Mouse (Mus musculus): ENCODE data around the gene Ezh1. TPM values are rescaled to one million over a fixed set of nuclear protein-coding genes. Genes with fewer than 3 reads are reported as not detected.
A peak's percentile ranks its signal among the peaks of the same experiment; 100 is the strongest.

Gene Ezh1
- total RNA-seq, 4 experiments from 2014 or later = 63.5 to 88.1 (median 77.5) TPM

- DNase-seq (ENCODE audit: low spot score in 2 of 2) = no peak
Observed at GRCm38 (mm10) chr11:101246702-101247012, 20.4 kb upstream of the Ezh1 start.

DNA sequence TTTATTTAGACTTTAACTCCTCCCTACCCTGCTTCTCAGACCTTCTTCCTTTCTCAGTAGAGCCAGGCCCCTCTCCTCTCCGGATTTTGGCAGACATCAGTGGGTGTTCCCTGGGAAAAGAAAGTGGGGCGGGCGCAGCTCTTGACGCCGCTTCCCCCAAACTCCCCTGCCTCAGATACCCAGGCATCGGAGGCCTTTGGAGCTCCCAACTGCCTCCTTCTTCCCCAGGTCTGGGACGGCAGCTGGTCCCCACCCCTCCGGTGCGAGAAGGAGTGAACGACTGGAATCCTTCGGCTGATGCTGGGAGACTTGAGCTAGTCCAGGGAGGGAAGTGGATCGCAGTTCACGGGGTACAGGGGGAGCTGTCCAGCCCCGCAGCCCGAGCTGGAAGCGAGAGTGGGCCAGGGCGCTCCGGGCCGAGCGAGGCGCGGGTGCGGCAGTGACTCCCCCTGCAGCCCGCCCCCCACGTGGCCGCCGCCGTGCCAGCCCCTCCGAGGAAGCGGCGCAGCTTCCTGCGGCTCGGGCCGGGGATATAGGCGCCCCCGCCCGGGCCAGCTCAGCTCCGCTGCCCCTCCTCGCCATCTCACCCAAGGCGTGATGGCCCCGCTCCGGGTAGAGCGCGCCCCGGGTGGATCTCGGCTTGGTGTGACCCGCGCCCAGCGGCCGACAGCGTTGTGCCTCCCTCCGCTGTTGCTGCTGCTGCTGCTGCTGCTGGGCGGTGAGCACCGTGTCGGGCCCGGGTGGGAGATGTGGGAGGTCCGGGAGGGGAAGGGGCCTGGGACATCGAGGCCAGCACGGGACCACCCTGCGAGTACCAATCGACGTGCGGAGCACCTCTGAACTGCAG, 19.8 kb upstream of the Ezh1 start, which contains the start of gene Ramp2:
Ramp2 (plus strand) TSS at position 174 of the 847 bp plus-strand sequence.
- no peak for DNase-seq (ENCODE audit: low spot score in 2 of 2)

- no peak for DNase-seq (ENCODE audit: low spot score in 2 of 2)
Observed at GRCm38 (mm10) chr11:101245071-101245470, 18.8 kb upstream of the Ezh1 start.

DNA sequence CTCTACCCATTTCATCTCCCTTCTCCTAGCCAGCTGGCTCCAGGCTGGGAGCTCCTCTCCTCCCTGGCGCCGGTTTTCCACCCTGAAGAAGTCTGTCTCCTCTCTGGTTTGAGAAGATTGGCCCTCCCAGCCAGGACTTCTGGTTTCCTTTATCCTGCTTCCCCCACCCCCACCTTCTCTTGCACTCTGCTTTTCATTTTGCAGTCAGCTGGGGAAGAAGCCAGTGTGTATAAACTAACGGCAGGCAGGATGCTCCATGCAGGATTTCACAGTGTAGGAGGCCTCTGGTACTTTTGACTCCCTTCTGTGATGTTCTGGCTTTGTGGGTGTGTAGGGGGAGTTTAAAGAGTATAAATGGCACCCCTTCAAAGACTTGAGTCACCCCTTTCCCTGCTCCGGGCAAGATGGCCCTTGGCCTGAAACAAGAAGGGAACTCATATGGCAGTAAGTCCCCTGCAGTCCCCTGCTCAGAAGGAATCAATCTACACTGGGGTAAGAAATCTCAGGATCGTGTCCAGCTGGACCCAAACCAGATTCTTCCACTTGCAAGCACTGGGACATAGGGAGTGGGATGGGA, 11.9 kb upstream of the Ezh1 start:
- DNase-seq (ENCODE audit: low spot score in 2 of 2) = peak in 1 of 2 experiments; percentile 51

GRCm38 (mm10) chr11:101236782-101237181, 10.5 kb upstream of the Ezh1 start:
- no peak for DNase-seq (ENCODE audit: low spot score in 2 of 2)

- DNase-seq (ENCODE audit: low spot score in 2 of 2) = no peak
Observed at GRCm38 (mm10) chr11:101235429-101235828, 9.2 kb upstream of the Ezh1 start.

GRCm38 (mm10) chr11:101234124-101234523, 7.9 kb upstream of the Ezh1 start:
- DNase-seq (ENCODE audit: low spot score in 2 of 2) = no peak

DNA sequence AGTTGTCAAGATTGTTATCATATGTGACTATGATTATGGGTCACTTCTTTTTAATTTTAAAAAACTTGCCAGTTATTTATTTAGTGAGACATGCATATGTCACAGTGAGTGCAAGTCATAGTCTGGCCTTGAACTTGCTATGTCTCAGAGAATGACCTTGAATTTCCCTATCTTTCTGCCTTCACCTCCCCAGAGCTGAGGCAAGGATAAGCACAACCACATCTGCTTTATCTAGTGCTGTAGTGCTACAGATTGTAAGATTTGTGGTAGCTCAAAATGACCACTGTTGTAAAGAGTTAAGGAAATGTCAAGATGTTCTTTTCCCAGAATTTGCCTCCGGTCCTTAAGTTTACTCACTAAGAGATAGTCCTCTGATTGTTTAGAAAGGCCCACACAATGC, 7.0 kb upstream of the Ezh1 start:
- DNase-seq (ENCODE audit: low spot score in 2 of 2) = no peak

- no peak for DNase-seq (ENCODE audit: low spot score in 2 of 2)
Observed at GRCm38 (mm10) chr11:101232010-101232839, 6.0 kb upstream of the Ezh1 start.

DNA sequence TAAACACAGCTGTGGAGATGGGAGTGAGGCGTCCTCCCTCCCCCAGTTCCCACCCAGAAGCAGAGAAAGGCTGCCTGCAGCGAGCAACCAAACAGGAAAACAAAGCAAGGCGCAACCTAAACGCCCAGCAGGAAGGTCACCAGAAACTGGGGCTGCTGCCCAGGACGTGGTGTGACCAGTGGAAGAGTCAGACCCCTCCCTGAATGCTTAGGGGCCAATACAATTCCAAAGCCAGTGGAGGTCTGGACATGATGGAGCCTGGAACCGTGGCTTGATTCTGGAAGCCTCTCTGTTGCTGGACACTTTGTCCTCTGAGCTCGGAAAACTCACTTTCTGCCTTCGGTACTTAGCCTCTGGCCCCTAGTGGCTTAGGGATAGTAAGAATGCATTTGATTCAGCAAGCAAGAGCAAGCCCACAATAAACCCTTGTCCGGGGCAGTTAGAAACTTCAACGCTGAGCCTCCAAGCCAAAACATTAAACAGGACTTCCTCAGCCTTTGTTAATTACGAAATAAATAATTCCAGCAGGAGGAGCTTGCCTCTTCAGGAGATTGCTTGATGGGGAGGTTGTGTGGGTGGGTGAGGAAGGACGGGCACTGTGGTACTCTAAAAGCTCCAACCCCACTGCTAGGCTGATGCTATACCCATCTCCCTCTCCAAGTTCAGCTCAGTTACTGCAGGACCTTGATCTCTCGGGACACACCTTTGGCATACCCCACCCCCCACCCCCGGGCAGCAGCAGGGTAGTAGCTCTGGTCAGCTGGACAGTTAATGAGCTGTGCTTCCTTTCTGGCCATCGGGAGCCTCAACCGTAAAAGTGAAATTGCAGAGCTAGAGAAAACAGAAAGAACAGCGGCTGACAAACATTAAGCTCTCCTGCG, 5.0 kb upstream of the Ezh1 start:
- DNase-seq (ENCODE audit: low spot score in 2 of 2) = peak in 1 of 2 experiments; percentile 21

DNA sequence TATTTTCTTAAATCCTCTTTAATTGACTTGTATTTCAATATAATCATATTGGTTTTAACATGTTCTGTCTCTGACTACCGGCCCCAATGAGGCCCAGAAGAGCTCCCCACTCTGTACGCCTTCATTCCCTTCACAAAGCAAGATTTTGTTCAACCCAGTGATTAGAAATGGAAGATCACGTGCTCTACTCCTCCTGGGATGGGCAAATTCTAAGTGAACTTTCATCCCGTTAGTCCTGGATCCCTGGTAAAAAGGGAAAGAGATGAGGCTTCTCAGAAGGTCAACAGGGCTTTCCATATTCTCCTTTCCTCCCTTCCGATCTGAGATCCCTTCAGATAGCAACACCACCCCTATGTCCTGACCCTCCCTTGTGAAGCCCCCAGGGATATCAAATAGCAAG, 4.3 kb upstream of the Ezh1 start:
- DNase-seq (ENCODE audit: low spot score in 2 of 2) = no peak

DNA sequence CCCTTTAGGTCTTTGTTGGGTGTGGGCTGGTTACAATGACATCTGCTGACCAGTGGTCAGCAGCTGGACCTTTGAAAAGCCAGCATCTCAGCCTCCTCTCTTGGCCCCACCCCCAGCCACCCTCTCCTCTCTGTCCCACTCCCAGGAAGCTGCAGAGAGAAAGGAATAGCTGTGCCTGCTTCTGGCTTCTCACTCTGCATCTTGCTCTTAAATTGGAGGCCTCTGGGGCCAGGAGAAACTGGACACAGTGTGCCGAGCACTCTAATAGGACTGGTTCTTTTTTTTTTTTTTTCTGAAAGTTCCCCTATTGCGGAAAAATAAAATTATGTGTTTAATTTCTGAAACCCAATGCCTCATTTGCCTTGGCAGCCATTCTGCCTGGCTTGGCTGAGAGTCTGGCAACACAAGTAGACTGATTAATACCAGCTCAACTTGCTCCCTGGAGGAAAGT, 3.8 kb upstream of the Ezh1 start:
- DNase-seq (ENCODE audit: low spot score in 2 of 2) = peak in 1 of 2 experiments; percentile 31

DNA sequence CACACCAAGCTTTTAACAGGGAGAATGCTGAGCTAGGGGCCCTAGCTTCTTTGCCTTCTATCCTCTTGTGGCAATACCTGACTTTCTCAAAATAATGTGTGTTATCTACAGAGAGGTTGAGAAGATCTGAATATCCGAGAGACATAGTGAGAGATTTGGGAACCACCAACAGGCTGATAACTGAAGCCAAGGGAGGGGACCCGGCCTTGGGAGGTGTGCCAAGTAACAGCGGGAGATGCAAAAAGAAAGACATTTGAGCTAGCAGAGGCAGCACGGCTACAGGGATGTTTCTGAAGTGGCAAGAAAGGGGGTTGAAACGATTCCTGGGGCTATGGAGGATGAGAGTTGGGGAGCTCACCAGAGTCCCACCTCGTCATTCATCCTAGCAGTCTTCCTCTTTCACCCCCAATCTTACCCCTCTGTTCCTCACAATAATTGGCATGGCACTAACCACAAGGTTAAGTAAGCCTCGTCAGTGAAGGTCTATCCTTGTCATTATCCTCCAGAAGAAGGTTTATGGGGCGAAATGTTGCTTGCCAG, 3.2 kb upstream of the Ezh1 start:
- DNase-seq (ENCODE audit: low spot score in 2 of 2) = no peak

- no peak for DNase-seq (ENCODE audit: low spot score in 2 of 2)
Observed at GRCm38 (mm10) chr11:101225331-101226064, 765 bp downstream of the Ezh1 start.

DNA sequence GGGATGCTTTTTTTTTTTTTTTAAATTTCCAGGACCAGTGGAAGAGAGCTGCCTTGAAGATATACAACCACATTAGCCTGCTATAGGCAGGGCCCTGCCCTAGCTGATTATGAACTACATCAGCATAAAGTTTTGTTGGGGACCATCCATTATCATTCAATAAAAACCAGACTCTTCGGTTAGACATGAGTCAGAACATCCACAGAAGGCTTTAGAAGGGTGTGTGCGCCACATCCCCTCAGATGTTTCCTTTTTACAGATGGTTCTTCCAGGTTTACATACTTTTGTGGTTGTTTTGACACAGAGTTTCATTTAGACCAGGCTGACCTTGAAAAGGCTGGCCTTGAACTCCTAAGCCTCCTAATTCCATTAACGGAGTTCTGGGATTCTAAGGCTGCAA, 1.9 kb downstream of the Ezh1 start:
- no peak for DNase-seq (ENCODE audit: low spot score in 2 of 2)

- peak in 1 of 2 experiments; percentile 22 for DNase-seq (ENCODE audit: low spot score in 2 of 2)
Observed at GRCm38 (mm10) chr11:101221306-101221986, 4.8 kb downstream of the Ezh1 start.

- DNase-seq (ENCODE audit: low spot score in 2 of 2) = no peak
Observed at GRCm38 (mm10) chr11:101220853-101221252, 5.4 kb downstream of the Ezh1 start.

DNA sequence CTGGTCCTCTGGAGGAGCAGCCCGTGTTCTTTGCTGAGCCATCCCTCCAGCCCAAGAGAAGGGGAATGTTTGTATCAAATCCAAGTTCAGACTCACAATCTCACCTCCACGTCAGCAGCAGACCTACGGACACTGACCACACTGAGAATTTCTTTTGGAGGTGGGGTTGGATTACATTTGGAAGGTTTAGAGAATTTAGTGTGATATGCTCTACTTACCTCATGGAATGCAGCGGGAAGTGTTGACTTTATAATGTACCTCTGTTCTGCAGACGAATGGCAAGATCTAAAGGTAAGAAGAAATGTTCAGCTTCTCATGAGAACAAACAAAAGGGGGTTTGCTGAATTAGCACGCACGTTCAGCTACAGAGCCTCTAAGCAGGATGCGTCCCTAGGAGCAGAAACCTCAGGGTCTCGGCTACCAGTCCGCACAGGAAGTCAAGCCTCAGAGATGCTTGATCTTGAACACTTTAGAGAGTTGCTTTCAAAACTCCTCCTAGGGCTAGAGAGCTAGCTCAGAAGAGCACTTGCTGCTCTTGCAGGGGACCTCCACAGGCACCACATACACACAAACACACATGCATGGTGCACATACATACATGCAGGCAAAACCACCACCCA, 7.7 kb downstream of the Ezh1 start:
- DNase-seq (ENCODE audit: low spot score in 2 of 2) = no peak

- no peak for DNase-seq (ENCODE audit: low spot score in 2 of 2)
Observed at GRCm38 (mm10) chr11:101216936-101217335, 9.3 kb downstream of the Ezh1 start.
